Mouse (Mus musculus) kidney, postnatal 36 days (tissue): ENCODE data around the gene Ccdc163.

Experiments
- DNase-seq, 2 experiments: peaks; one replicate each; pipeline ENCODE4 v3.0.0; 2021 to 2022; ENCODE audit warnings: mixed read lengths in 2 of 2

The Ccdc163 gene

GRCm38 (mm10) chr4:116707666-116708065, 643 bp upstream of the Ccdc163 start:
- no peak for DNase-seq

GRCm38 (mm10) chr4:116708791-116709390, 582 bp downstream of the Ccdc163 start:
- no peak for DNase-seq

- no peak for DNase-seq
Observed at GRCm38 (mm10) chr4:116710154-116710553, 1.8 kb downstream of the Ccdc163 start.

DNA sequence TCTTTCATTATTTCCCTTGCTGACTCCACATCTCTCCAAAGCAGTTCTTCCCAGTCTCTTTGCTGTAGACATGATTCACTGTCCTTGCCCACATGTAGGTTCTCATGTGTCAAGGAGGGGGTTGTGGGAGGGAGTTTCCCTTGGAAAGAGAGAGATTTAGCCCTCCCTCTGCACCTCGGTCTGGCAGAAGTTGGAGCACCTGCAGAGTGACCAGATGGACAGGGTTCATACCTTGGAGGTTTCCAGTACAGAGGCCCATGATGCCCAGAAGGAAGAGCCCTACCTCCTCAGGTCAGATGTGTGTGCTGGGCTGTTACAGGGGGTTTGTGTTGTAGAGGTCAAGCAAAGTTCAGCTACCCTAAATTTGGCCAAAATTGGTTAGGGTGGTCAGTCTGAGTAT, 4.2 kb downstream of the Ccdc163 start:
- no peak for DNase-seq

DNA sequence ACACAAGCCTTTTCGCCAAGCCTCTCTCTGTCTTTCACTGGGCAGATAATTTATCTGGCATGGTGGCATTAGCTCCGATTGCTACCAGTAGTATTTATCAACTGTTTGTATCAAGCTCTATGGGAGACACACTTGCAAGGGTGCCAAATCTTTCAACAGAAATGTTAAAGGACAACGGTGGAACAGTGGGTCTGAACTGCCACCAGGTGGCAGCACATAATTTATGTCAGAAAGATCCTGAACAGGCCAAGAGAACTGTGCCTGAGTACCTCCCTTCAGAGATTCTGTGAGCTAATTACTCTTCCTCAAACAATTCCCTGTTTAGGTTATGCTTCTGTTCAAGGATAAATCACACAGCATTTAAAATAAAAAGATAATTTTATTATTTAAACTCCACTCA, 11.1 kb downstream of the Ccdc163 start:
- peak; percentile 78 to 84 for DNase-seq

- peak; percentile 94 to 99 for DNase-seq
Observed at GRCm38 (mm10) chr4:116720343-116721097, 12.2 kb downstream of the Ccdc163 start, which contains the start of gene Tesk2. Gene Tesk2, plus strand, starts transcription at chr4:116720948.

DNA sequence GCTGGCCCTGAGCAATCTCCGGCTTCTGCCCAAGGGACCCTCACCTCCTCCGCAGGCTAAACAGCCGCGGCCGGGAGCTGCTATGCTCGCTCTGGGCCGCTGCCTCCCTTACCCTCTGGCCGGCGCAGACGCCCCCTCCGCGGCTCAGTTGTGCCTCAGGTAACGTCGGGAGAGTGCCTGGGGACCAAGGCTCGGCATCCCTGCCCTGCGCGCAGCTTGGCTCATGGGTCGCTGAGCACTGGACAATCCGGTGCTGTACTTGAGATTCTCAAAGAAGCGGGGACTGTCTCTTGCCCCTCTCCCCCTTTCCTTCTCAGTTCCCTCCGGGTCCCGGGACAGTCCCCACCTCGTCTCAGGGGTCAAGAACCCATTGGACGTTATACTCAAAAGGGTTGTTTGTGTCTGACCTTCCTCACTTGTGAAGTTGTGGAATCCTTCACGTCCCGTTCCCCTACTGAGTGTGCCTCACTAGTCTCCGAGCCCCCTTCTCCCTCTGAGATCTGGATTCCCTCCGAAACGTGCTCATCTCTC, 12.9 kb downstream of the Ccdc163 start:
- DNase-seq: no peak

GRCm38 (mm10) chr4:116722230-116722629, 13.9 kb downstream of the Ccdc163 start:
- DNase-seq: no peak

GRCm38 (mm10) chr4:116725444-116725843, 17.1 kb downstream of the Ccdc163 start:
- no peak for DNase-seq

- peak in 1 of 2 experiments; percentile 57 for DNase-seq
Observed at GRCm38 (mm10) chr4:116727401-116727800, 19.1 kb downstream of the Ccdc163 start.

- DNase-seq: peak in 1 of 2 experiments; percentile 19
Observed at GRCm38 (mm10) chr4:116729532-116729931, 21.2 kb downstream of the Ccdc163 start.

DNA sequence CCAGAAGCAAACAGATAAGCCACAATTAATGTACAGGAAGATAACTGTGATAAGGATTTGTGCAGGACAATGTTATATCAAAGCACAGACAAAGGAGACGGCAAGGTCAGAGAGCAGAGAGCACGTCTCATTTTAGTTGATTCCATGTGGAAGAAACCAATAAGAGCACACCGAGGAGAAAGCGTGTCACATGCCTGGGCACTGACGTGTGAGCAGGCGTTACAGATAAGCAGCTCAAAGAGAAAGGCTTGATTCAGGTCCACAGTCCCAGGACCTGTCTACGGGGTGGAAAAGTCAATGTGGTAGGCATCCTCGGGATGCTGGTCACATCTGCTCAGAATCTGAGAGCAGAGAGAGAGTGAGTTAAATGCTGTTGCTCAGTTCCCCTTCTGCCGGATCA, 22.8 kb downstream of the Ccdc163 start:
- no peak for DNase-seq

- peak; percentile 58 to 65 for DNase-seq
Observed at GRCm38 (mm10) chr4:116732355-116732754, 24.0 kb downstream of the Ccdc163 start.

- no peak for DNase-seq
Observed at GRCm38 (mm10) chr4:116734996-116735395, 26.7 kb downstream of the Ccdc163 start.

DNA sequence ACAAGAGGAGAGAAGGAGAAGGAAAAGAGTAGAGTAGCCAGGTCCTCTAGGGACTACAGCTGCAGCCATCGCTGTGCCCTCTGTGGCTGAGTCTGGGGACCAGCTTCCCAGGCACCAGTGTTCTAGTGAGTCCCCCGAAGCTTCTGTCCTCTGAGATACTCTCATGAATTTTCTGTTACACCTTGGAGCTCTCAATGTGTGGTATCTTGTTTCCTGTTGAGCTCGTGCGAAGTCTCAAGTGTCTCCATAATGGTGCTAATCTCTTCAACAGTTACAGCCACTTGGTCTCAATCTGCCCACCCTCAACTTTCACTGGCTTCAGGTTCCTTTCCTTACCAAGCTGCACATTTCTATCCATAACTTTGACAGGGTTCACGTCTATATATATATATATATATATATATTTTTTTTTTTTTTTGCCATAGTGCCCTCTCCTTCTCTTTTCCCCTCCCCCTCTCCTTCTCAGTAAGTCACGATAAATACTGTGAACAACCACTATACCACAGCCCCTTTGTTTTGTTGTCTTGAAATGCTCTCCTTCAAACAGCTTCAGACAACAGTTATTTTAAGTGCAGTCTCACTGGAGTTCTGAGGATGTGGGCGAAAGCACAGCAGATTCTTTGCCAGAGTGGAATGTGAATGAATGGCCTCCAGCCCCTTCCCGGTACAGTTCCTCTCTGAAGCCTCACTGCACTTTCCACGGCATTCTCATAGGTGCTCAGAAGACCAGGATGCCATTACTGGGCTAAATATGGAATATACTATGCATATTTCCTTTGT, 30.9 kb downstream of the Ccdc163 start:
- no peak for DNase-seq

GRCm38 (mm10) chr4:116749750-116750149, 41.4 kb downstream of the Ccdc163 start:
- DNase-seq: no peak

- DNase-seq: no peak
Observed at GRCm38 (mm10) chr4:116761914-116762313, 53.6 kb downstream of the Ccdc163 start.

DNA sequence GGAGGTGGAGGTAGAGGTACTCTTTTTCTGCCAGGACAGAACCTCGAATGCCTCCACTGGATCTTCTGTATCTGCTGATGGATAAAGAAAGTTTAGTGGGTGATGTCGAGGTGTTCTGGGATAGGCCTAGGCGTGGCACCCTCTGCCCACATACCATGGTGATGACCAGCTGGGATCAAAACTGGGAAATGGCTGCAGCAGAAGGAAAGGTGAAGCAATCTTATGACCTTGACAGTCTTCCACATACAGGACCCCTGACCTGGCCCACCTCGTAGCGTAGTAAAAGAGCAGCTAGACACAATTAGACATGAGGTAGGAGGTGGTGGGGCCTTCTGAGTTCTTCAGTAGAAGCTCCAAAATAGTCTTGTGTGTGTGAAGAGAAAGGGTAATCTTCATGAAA, 55.7 kb downstream of the Ccdc163 start:
- DNase-seq: no peak

DNA sequence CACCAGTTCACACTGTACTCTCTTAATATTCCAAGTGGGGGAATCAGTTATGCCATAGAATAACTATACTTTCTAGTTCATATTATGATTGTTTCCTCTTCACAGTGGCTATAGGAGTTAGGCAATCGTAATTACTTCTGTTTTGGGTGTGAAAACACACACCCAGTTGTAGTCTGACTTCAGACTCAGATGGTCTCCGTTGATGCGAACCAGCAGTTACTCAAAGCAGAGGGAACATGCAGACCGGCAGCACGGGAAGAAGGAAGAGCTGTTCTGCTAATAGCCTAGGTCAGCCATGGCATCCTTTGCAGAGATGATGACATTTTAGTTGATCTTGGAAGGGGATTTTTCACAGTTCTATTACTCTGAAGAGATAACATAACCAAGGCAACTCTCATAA, 60.2 kb downstream of the Ccdc163 start:
- DNase-seq: no peak

DNA sequence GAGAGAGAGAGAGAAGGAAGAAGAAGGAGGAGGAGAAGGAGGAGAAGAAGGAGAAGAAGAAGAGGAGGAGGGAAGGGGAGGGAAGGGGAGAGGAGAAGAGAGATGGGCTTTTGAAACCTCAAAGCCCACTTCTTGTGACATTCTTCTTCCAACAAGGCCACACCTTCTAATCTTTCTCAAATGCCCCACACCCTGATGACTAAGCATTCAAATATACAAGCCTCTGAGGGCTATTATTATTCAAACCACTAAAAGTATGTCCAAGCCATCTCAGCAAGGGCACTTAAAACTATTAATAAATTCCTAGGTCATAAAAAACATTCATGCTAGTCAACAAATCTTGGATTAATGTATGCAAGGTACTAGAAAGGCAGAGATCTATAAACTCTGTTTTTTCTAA, 60.8 kb downstream of the Ccdc163 start:
- DNase-seq: no peak

- no peak for DNase-seq
Observed at GRCm38 (mm10) chr4:116776391-116776790, 68.1 kb downstream of the Ccdc163 start.

DNA sequence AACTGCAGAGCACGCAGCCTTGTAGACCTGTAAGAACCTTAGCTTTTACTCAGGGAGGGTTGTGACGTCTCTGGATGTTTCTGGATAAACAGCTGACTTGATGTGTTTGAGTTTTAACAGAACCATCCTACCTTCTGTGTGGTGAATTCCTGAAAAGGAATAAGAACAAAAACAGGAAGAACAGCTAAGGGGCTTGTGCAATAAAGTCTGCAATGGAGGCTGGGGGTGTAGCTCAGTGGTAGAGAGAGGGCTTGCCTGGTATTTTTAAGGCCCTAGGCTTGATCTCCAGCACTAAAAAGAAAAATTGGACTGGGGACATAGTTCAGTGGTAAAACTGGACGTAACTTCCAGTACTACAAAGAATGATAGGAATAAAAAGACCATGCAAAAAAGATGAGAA, 68.8 kb downstream of the Ccdc163 start:
- no peak for DNase-seq

DNA sequence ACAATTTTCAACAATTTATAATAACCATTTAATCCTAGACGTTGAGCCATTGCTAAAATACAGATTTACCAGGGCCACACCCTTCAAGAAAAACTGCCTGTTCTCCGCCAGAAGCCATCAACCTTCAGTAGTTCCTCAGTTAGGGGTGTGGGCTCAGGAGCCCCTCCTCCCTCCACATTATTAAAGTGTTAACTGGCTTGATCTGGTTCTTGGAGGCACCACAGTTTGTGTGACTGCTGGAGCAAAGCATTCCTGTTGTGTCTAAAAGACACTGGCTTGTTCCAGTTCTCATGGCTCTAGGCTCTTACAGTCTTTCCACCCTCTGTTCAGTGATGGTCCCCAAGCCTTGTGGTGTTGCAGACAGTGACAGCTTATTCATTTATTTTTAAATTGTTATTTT, 72.2 kb downstream of the Ccdc163 start:
- DNase-seq: no peak
